Mouse (Mus musculus): ENCODE data around the gene Mpped2.

The Mpped2 gene

DNA sequence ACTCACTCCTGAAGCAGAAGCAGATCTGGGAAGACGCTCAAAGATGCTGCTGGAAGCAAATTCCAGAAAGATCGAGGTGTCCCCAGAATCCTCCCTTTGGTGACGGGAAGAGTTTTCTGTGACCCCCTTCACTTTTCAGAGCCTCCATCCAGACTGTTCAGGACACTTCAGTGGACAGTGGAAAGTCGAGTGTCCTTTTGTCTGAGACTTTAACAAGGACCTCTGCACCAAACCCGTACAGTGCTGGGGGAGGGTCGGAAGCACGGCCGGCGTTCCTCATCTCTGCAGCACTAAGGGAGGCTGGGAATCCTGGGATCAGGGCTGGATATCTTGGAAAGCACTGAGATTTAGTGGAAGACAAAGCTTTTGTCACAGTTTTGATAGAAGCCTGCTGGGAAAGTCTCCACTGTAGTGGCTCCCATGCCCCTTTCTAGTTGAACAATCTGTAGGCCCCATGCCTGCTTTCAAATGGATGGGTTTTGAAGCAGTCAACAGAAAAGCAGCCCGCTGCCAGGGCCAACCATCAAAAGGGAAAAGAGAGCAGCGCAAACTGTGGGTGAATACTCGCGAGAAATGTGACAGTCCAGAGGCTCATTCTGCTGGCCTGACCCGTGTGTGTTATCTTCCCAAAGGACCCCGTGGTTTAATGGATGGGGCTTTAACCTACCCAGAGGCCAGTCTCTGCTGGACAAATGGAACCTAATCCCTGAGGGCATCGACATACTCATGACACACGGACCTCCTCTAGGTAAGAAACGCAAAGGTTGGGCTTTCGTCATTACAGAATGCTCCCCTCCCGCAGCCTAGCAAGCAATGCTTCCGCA is 168.0 kb downstream of the Mpped2 start:
- DNase-seq: no peak

DNA sequence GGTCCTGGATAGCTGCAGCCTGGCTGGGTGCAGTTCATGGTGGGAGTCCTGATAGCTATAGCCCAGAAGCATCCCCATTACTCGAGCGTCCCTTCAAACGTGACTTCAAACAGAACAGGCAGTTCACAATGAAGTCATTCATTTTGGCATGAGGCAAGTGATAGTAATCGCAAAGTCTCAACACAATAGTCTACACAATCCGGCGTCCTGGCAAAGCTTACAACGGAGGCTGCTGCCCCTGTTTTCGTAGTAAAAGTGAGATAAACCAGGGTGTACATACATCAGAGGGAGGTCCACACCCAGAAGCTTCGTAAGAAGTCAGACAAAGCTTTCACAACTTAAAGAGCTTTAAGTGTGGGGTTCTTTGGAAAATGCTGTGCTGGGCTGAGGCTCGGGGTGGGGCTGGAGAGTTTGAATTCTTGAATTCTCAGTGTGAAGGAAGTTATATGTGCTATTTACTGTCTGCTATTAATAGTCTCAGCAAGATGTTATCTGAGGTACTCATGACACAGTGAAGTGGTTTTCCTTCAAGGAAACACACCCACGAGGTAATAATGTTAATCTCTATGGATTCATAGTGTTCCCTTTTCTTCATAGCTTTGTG is 170.1 kb downstream of the Mpped2 start:
- no peak for DNase-seq

DNA sequence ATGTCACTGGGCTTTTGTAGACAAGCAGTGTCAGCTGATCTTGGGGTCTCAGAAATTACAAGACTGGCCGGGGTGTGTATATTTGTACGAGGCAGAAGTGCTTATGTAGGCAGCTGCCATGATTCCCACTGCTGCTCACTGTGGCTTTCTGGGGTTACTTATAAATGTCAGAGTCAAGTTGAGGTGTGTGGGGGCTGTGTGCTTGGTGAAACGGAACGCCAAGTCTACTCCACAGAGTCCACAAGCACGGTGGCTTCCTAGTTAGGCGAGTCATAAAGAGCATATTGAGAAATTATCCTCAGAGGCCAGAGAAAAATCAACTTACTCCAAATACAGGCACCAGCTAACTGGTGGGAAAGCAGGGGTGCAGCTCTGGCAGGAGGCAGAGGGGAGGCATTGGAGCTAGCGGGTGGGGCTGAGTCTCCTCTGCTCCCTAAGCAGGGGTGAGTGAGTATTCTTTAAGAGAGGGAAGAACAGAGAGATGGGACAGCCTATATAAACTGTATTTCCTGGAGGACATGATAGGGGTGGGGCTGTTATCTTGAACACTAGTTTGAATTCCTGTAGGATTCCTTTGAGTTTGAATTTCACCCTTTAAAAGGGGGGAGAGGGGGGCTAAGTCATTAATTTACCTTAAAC is 172.2 kb downstream of the Mpped2 start:
- DNase-seq: no peak

- DNase-seq: no peak
These were observed 173.2 kb downstream of the Mpped2 start for GRCm38 (mm10) chr2:106866303-106866702.

GRCm38 (mm10) chr2:106870886-106871285 is 177.8 kb downstream of the Mpped2 start:
- peak; percentile 19 for DNase-seq

- DNase-seq: no peak
These were observed 180.1 kb downstream of the Mpped2 start for GRCm38 (mm10) chr2:106873166-106873565.

DNA sequence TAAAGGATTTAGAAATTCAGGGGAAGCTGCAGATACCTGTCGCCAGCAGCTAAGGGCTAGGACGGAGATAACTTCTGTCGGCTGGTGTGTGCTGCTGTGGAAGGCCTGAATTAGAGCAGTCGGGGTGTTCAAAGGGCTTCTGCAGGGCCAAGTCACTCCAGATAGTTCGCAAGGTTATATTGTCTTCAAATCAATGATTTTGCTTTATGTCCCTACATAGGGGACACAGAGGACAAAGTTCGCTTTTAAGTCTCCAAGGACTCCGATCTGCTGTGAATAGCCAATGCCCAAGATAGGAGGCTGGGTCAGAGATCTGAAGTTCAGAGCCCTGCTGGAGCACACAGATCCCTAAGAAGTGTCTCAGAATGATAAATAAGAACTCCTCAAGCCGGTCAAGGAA is 190.3 kb downstream of the Mpped2 start:
- no peak for DNase-seq

DNA sequence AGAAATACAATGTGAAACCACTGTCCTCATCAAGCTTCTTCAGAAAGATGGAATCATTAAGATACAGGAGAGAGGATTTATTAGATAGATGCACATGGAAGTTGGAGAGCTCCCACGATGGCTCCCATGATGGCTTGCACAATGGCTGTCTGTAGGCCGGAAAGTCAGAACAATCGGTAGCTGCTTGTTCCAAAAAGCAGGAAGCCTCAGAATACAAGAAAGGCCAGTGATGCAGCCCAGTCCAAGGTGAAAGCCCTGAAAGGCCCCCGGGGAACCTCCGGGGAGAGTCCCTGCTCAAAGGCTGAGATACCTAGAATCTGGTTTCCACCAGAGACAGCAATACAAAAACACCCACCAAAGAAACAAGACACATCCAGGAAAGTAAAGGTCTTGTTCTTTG is 195.1 kb downstream of the Mpped2 start:
- DNase-seq: no peak

GRCm38 (mm10) chr2:106889297-106890000 is 196.4 kb downstream of the Mpped2 start:
- DNase-seq: peak; percentile 70

DNA sequence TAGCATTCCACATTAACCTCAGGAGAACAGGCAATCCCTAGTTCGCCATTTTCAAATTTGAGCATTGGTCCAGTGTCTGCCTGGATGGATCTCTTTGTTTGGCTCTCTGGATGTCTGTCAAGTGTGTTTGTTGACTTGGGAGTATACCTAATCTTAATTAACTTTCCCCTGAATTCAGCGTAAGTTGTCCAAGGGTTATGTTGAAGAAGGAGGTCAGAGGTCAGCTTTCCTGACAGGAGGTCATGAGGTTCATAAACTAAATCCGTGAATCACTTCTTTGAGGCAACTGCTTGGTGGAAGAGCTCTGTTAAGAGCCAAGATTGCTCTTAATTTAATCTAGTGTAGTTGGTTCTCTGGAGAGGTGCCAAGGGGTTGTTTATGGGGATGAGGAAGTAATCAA is 200.3 kb downstream of the Mpped2 start:
- no peak for DNase-seq

GRCm38 (mm10) chr2:106895326-106896023 is 202.4 kb downstream of the Mpped2 start:
- peak; percentile 91 for DNase-seq

GRCm38 (mm10) chr2:106896024-106896384 is 202.9 kb downstream of the Mpped2 start:
- DNase-seq: no peak

GRCm38 (mm10) chr2:106911951-106912480 is 218.9 kb downstream of the Mpped2 start:
- no peak for DNase-seq
